Mouse (Mus musculus) limb, embryonic 11.5 days (tissue): ENCODE measurements around the gene Eid3. TPM values are rescaled to one million over a fixed set of nuclear protein-coding genes. Genes with fewer than 3 reads are reported as not detected.
A peak's percentile ranks its signal among the peaks of the same experiment; 100 is the strongest.

ENCODE experiments used
- ATAC-seq: fragments of 200-750 bp; cut with Nextera tagmentation; 2 replicates; pipeline ENCODE4 v1.8.0; 2017; ENCODE audit warnings: low read depth; ENCODE audit not compliant: insufficient number of reproducible peaks, low FRiP score, low TSS enrichment
- DNase-seq: peaks from one replicate; pipeline ENCODE4 v3.0.0-alpha.2; 2015; ENCODE audit warnings: low spot score
- H3K27ac ChIP-seq: fragments of 300-500 bp; sonication (generic); replicated peaks from 2 replicates; pipeline ENCODE4 v1.5.1; 2014; ENCODE audit warnings: low read depth, mild to moderate bottlenecking, low read length
- H3K27me3 ChIP-seq: fragments of 300-500 bp; sonication (generic); 2 replicates; pipeline ENCODE4 v1.6.1; 2014; ENCODE audit warnings: mild to moderate bottlenecking, low read length, mixed read lengths; ENCODE audit not compliant: control insufficient read depth, insufficient read depth
- H3K36me3 ChIP-seq: fragments of 300-500 bp; sonication (generic); 2 replicates; pipeline ENCODE4 v1.6.1; 2014; ENCODE audit warnings: mild to moderate bottlenecking, low read length, moderate library complexity, mixed read lengths; ENCODE audit not compliant: control insufficient read depth, insufficient read depth
- H3K4me1 ChIP-seq: fragments of 300-500 bp; sonication (generic); 2 replicates; pipeline ENCODE4 v1.6.1; 2014; ENCODE audit warnings: low read length, mixed read lengths; ENCODE audit not compliant: control insufficient read depth, insufficient read depth
- H3K4me2 ChIP-seq: fragments of 300-500 bp; sonication (generic); 2 replicates; pipeline ENCODE4 v1.6.1; 2014; ENCODE audit warnings: low read depth, mild to moderate bottlenecking, moderate library complexity; ENCODE audit not compliant: severe bottlenecking
- H3K4me3 ChIP-seq: fragments of 300-500 bp; sonication (generic); 2 replicates; pipeline ENCODE4 v1.5.1; 2014; ENCODE audit warnings: low read depth, low read length
- H3K9ac ChIP-seq: fragments of 300-500 bp; sonication (generic); 2 replicates; pipeline ENCODE4 v1.6.1; 2014; ENCODE audit warnings: mild to moderate bottlenecking, low read length
- H3K9me3 ChIP-seq: fragments of 300-500 bp; sonication (generic); 2 replicates; pipeline ENCODE4 v1.6.1; 2016; ENCODE audit warnings: low read length; ENCODE audit not compliant: control insufficient read depth
- WGBS: fragments of 180-500 bp; shearing (Covaris S2); extraction: QIAGEN DNeasy Blood & Tissue Kit; methylation state at CpG from one replicate; pipeline ENCODE4 v1.1.7; 2014; 5-methylcytosine and 5-hydroxymethylcytosine counted together
- polyA plus RNA-seq: library from polyadenylated mRNA; unstranded; fragments of >200 nt; fragmentation: Nextera tagmentation; extraction: Ambion mirVana; gene quantifications from 2 replicates; pipeline ENCODE4 v1.2.1, GENCODE M21; 2014

Eid3 gene
- polyA plus RNA-seq, 1 experiment from 2014 or later = 0.52 TPM

GRCm38 (mm10) chr10:82892442-82893055 is 26.1 kb downstream of the Eid3 start:
- ATAC-seq = no peak
- H3K27ac ChIP-seq = no peak overlapping the region
- peaks cover 22% of the 10 kb centered on the region; the same call in 1 of the 2 replicates for H3K36me3 ChIP-seq
- H3K27me3 ChIP-seq = no peaks in the 10 kb centered on the region
- no peak overlapping the region for H3K4me3 ChIP-seq
- 88% methylated on average over 9 of the region's 9 CpGs for WGBS
- H3K4me1 ChIP-seq = no peaks in the 10 kb centered on the region
- no peak overlapping the region for H3K4me2 ChIP-seq
- H3K9ac ChIP-seq = no peak overlapping the region
- no peak for DNase-seq
- H3K9me3 ChIP-seq = no peaks in the 10 kb centered on the region

GRCm38 (mm10) chr10:82893872-82894650 is 27.6 kb downstream of the Eid3 start:
- H3K27ac ChIP-seq = no peak overlapping the region

GRCm38 (mm10) chr10:82897936-82898335 is 31.5 kb downstream of the Eid3 start:
- no peak overlapping the region for H3K4me2 ChIP-seq
- no peak for DNase-seq
- WGBS = 93% methylated on average over 13 of the region's 13 CpGs
- no peak overlapping the region for H3K27ac ChIP-seq
- H3K4me1 ChIP-seq = 0 out of 2 replicates have a peak, but pooled peaks cover 5% of the 10 kb centered on the region
- no peaks in the 10 kb centered on the region for H3K9me3 ChIP-seq
- no peak overlapping the region for H3K4me3 ChIP-seq
- H3K36me3 ChIP-seq = peaks cover 12% of the 10 kb centered on the region; the same call in 1 of the 2 replicates
- no peaks in the 10 kb centered on the region for H3K27me3 ChIP-seq
- ATAC-seq = no peak
- no peak overlapping the region for H3K9ac ChIP-seq

More at GRCm38 (mm10) chr10:82893872-82894650, 27.6 kb downstream of the Eid3 start:
- peaks cover 22% of the 10 kb centered on the region; the same call in 1 of the 2 replicates for H3K36me3 ChIP-seq
- no peaks in the 10 kb centered on the region for H3K9me3 ChIP-seq
- no peak overlapping the region for H3K4me3 ChIP-seq
- 91% methylated on average over 18 of the region's 18 CpGs for WGBS
- H3K4me1 ChIP-seq = no peaks in the 10 kb centered on the region
- no peak overlapping the region for H3K9ac ChIP-seq
- DNase-seq (no peak), ATAC-seq (no peak)
- H3K27me3 ChIP-seq = no peaks in the 10 kb centered on the region
- H3K4me2 ChIP-seq = no peak overlapping the region

GRCm38 (mm10) chr10:82898893-82899292 is 32.5 kb downstream of the Eid3 start:
- Histone ChIP-seq H3K4me2 (no peak overlapping the region), H3K27ac (no peak overlapping the region), H3K27me3 (no peaks in the 10 kb centered on the region), H3K9me3 (no peaks in the 10 kb centered on the region), H3K4me3 (no peak overlapping the region), H3K4me1 (0 out of 2 replicates have a peak, but pooled peaks cover 5% of the 10 kb centered on the region), H3K9ac (no peak overlapping the region), H3K36me3 (peaks cover 9% of the 10 kb centered on the region; the same call in 1 of the 2 replicates)
- WGBS = 76% methylated on average over 7 of the region's 7 CpGs
- no peak for DNase-seq
- ATAC-seq = no peak

- ATAC-seq = no peak
- no peaks in the 10 kb centered on the region for H3K9me3 ChIP-seq
- H3K4me2 ChIP-seq = no peak overlapping the region
- no peak overlapping the region for H3K4me3 ChIP-seq
- no peak overlapping the region for H3K9ac ChIP-seq
- DNase-seq = peak; percentile 33
- 47% methylated on average over 16 of the region's 16 CpGs for WGBS
- peaks cover 9% of the 10 kb centered on the region; the same call in 1 of the 2 replicates for H3K36me3 ChIP-seq
- H3K4me1 ChIP-seq = 0 out of 2 replicates have a peak, but pooled peaks cover 5% of the 10 kb centered on the region
- H3K27ac ChIP-seq = no peak overlapping the region
- no peaks in the 10 kb centered on the region for H3K27me3 ChIP-seq
Observed at GRCm38 (mm10) chr10:82899810-82900421, 33.5 kb downstream of the Eid3 start.

- DNase-seq (no peak), ATAC-seq (no peak)
- Histone ChIP-seq H3K9ac (no peak overlapping the region), H3K9me3 (no peaks in the 10 kb centered on the region), H3K4me3 (no peak overlapping the region), H3K27ac (no peak overlapping the region), H3K4me1 (0 out of 2 replicates have a peak, but pooled peaks cover 5% of the 10 kb centered on the region), H3K4me2 (no peak overlapping the region), H3K36me3 (peaks cover 9% of the 10 kb centered on the region; the same call in 1 of the 2 replicates), H3K27me3 (no peaks in the 10 kb centered on the region)
- 45% methylated on average over 7 of the region's 7 CpGs for WGBS
Observed at GRCm38 (mm10) chr10:82900546-82900945, 34.1 kb downstream of the Eid3 start.

GRCm38 (mm10) chr10:82901436-82901835 is 35.0 kb downstream of the Eid3 start:
- H3K27me3 ChIP-seq = no peaks in the 10 kb centered on the region
- no peak overlapping the region for H3K27ac ChIP-seq
- ATAC-seq = 0 out of 2 replicates have a peak, but pooled peaks have one; percentile 28
- 13% methylated on average over 7 of the region's 7 CpGs for WGBS
- peak; percentile 93 for DNase-seq
- H3K4me1 ChIP-seq = 0 out of 2 replicates have a peak, but pooled peaks cover 5% of the 10 kb centered on the region
- no peak overlapping the region for H3K4me3 ChIP-seq
- H3K9me3 ChIP-seq = no peaks in the 10 kb centered on the region
- H3K4me2 ChIP-seq = no peak overlapping the region
- H3K36me3 ChIP-seq = peaks cover 2% of the 10 kb centered on the region; the same call in 1 of the 2 replicates
- H3K9ac ChIP-seq = no peak overlapping the region

GRCm38 (mm10) chr10:82908526-82908925 is 42.1 kb downstream of the Eid3 start:
- ATAC-seq = no peak
- Histone ChIP-seq H3K27me3 (no peaks in the 10 kb centered on the region), H3K4me1 (no peaks in the 10 kb centered on the region), H3K9ac (no peak overlapping the region), H3K4me2 (no peak overlapping the region), H3K36me3 (no peaks in the 10 kb centered on the region), H3K27ac (no peak overlapping the region), H3K4me3 (no peak overlapping the region), H3K9me3 (no peaks in the 10 kb centered on the region)
- no peak for DNase-seq
- WGBS = 88% methylated on average over 7 of the region's 7 CpGs
